Mouse (Mus musculus): ENCODE data around the gene Prep.

GRCm38 (mm10) chr10:45142359-45142758 is 75.4 kb downstream of the Prep start:
- TF ChIP-seq CTCF (IDR thresholded peaks at IDR 0.05; ENCODE audit: extremely low read depth, insufficient read length, insufficient replicate concordance, low read depth, low read length) = no peak
- no peak for TF ChIP-seq POLR2A (IDR thresholded peaks at IDR 0.05; ENCODE audit: low read depth, low read length)

Data from small intestine, adult 2 months (tissue).